Mouse (Mus musculus): ENCODE measurements around the gene Lrrc31.

Lrrc31 gene

DNA sequence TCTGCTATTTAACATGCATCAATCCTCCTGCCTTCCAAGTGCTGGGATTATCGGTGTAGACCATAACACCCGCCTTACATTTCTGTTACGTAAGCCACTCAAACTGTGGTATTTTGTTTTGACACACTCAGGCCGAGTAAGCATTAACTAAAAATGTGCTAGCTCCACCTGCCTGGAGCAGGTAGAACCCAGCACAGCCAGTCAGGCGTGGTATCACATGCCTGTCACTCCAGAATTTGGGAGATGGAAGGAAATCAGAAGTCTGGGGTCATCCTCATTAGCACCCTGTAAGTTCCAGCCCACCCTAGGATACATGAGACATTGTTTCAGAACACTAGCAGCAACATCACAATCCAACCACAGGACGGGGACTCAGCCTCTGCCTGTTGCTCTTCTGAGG is 10.5 kb upstream of the Lrrc31 start:
- no peak for TF ChIP-seq GATA4 (IDR thresholded peaks at IDR 0.05; ENCODE audit: insufficient replicate concordance, low read length)

DNA sequence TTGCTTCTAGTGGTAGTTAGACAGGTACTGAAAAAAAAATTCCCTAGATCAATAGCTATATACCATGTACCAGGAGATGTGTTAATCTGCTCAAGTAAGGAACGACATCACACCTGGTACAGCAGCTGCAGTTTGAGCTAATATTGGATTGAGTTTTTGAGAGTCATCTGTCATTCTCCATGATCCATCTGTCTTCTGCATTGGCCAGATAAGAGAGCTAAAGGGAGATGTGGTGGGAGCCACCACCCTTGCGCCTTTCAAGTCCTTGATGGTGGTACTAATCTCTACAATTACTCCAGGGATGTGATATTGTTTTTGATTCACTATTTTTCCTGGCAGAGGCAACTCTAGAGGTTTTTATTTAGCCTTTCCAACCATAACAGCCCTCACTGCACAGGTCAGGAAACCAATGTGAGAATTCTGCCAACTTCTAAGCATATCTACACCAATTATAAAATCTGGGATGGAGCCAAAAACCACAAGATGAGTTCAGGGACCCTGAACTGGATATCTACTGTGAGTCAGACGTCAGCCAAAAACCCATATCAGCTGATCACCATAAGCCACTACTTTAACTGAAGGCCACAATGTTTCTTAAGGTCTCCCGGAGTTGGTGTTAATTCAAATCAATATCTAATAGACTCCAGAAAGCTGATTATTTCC is 7.1 kb upstream of the Lrrc31 start:
- no peak for TF ChIP-seq GATA4 (IDR thresholded peaks at IDR 0.05; ENCODE audit: insufficient replicate concordance, low read length)

DNA sequence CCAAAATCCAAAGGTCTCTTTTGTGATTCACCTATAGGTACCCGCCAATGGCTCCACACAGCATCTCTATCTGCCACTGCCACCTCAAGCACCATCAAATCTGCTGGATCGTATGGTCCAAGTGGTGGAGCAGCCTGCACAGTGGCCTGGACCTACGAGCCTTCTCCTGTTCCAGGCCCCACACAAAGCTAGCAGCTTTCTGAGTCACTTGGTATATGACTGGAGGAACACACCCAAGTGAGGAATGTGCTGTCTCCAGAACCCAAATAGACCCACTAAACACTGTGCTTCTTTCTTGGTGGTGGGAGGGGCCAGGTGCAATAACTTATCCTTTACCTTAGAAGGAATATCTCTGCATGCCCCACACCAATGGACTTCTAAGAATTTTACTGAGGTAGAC is 6.3 kb upstream of the Lrrc31 start:
- no peak for TF ChIP-seq GATA4 (IDR thresholded peaks at IDR 0.05; ENCODE audit: insufficient replicate concordance, low read length)

DNA sequence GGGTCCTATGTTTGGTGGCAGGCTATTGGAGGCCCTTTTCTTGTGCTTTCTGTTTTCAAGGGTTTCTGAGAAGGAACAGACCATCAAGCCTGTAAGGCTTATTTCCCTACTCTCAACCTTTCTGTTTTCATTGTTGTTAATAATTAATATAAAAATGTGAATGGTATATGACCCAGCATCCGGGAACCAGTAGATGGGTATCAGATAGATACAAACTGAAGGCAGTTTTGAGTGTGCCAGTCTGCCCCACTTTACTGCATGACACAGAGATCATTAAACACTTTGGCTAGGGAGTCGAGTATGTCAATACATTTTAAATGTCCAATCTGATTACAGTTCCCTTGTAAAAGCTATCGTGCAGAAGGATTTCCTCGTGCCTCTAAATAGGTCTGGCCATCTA is 1.8 kb downstream of the Lrrc31 start:
- no peak for TF ChIP-seq GATA4 (IDR thresholded peaks at IDR 0.05; ENCODE audit: insufficient replicate concordance, low read length)

DNA sequence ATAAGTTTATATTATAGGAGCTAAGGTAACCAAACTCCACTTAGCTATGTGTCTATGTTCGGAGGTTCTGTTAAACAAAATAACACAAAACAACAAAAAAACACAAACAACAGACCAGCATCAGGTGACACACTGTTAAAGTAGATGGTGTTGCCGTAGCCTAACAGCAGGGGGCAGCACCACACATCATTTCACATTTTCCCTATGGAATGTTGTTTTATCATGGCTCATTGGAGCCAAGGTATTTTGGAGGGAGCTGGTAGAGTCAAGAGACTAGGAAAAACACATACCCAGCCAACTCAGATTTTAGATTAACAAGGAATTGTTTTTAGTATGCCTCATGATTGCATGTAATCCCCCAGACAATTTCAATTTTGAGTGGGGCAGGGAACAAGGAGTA is 3.3 kb downstream of the Lrrc31 start:
- no peak for TF ChIP-seq GATA4 (IDR thresholded peaks at IDR 0.05; ENCODE audit: insufficient replicate concordance, low read length)

DNA sequence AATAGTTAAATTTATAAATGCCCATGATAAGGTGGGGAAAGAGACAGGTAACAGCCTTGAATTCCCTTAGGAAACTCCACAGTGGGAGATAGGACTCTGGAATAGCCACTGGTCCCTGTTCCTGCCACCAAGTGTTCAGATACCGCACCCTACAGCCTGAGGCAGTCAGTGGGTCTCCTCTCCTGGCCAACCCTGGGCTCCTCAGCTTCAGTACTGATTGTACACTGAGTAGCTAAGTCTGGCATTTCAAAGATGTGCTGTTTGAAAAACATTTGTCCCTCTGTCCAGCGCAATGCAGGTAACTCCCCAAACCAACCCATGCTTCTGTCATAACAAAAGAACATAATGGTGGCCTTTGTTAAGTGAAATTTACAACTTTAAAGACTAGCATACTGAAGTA is 4.0 kb downstream of the Lrrc31 start:
- TF ChIP-seq GATA4 (IDR thresholded peaks at IDR 0.05; ENCODE audit: insufficient replicate concordance, low read length) = no peak

DNA sequence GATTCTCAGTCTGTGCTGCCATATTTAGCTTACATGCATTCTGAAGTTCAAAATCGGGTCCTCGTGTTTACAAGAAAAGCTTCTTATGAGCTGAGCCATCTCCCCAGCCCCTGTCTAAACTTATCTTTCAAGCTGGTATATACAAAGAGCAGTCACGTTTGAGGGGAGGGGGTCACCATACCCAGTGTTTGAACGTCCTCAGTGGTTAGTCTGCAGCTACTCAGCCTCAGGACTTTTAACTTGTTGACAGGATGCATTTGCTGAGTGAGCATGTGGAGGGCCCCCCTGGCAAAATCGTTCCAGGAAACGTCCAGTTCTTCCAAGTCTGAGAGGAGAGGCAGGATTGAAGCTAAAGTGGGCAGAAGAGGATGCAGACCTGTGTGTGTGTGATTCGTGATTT is 8.7 kb downstream of the Lrrc31 start:
- TF ChIP-seq GATA4 (IDR thresholded peaks at IDR 0.05; ENCODE audit: insufficient replicate concordance, low read length) = no peak

DNA sequence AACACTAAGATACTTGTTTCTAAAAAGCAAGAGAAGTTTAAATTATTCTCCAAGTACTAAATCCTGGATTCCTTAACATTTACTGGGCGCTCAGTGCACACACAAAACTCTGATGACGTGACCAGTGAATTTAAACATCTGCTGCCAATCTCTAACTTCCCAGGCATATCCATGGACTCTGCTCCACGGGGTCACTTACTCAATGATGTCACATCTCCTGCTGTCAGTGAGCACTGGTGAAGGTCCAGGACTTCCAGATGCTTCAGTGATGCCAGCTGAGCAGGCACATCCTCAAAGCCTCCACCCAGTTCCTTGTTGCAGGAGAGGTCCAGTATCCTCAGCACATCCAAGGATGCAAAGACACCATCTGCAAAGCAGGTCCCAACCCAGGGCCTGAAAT is 12.4 kb downstream of the Lrrc31 start:
- TF ChIP-seq GATA4 (IDR thresholded peaks at IDR 0.05; ENCODE audit: insufficient replicate concordance, low read length) = no peak

DNA sequence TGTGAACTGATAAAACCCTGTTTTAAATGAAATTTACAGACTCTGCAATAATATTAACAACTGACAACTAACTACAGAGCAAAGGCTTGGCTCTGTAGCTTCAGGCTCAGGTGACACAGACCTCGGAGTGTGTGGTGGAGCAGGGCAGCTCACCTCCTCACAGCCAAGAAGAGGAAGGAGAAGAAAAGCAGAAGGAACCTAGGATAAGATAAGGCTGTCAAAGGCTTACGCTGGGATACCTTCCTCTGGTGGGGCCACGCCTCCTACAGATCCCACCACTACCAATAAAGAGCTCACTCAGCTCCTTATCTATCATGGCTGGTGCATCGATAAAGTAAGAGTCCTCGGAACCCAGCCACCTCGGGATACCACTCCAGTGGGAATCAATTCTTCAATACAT is 16.5 kb downstream of the Lrrc31 start:
- no peak for TF ChIP-seq GATA4 (IDR thresholded peaks at IDR 0.05; ENCODE audit: insufficient replicate concordance, low read length)

DNA sequence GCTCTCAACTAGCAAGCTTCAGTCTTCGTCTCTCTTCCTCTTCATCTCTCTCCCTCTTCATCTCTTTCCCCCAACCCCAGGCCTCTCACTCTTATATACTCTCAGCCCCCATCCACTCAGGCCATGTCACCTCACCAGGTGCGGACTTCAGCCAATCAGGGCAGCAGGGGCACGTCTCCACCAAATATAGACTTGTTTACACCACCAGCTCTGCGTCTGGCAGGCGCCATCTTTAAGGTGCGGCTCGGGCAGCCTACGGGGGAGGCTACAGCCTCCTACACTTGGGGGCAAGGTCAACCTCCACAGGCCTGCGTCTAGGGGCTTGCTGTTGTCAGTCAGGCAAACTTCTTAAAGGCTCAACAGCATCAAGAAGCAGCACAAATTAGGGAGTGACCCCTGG is 41.2 kb downstream of the Lrrc31 start:
- no peak for TF ChIP-seq GATA4 (IDR thresholded peaks at IDR 0.05; ENCODE audit: insufficient replicate concordance, low read length)

DNA sequence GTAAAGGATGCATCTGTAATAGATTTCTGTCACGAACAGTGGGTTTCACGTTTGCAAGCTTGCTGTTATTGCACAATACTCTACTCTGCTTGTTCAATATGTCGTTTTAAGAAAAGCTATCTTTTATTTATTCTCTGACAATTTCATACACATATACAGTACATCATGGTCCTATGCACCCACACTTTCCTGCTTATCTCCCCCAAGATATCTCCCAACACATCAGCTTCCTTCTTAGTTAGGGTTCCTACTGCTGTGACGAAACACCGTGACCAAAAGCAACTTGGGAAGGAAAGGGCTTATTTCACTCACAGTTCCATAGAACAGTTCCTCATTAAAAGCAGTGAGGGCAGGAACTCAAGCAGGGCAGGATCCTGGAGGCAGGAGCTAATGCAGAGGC is 43.7 kb downstream of the Lrrc31 start:
- TF ChIP-seq GATA4 (IDR thresholded peaks at IDR 0.05; ENCODE audit: insufficient replicate concordance, low read length) = no peak

DNA sequence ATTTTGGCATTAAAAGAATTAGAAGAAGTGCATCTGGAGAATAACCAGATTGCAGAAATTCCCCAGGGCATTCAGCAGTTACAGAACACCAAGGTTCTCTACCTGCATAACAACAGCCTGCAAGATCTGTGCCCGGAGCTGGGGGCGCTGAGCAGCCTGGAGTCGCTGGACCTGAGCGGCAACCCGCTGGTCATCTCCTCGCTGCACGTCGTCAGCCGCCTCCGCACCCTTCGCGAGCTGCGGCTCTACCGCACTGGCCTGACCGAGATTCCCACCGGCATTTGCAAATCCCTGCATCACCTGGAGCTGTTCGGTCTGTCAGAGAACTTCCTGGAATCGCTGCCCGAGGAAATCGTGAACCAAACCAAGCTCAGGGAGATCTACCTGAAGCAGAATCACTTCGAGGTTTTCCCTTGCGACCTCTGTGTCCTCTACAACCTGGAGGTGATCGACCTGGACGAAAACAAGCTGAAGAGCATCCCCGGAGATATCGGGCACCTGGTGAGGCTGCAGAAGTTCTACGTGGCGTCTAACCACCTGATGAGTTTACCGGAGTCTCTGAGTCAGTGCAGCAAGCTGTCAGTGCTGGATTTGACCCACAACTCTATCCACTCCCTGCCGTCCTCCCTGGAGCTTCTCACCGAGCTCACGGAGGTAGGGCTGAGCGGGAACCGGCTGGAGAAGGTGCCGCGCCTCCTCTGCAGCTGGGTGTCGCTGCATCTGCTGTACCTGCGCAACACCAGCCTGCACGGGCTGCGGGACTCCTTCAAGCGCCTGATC is 49.4 kb downstream of the Lrrc31 start:
- no peak for TF ChIP-seq GATA4 (IDR thresholded peaks at IDR 0.05; ENCODE audit: insufficient replicate concordance, low read length)

DNA sequence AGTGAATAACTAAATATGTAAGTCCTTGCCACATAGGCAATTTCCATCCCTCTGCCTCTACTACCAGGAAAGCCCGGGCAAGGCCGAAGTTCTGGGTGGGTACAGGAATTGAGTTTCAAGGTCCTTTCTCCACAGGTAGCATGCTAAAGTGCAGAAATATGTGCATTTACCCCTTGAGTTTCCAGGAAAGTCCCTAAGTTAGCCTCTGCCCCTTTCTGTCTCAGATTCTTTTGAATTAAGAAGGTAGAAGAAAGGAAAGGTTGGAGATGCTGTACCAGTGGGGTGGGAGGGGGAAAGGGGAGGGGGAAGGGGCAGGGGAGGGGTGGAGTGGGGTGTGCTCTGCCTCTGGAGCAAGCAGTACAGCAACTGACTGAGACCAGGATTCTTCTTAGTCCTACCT is 51.2 kb downstream of the Lrrc31 start:
- no peak for TF ChIP-seq GATA4 (IDR thresholded peaks at IDR 0.05; ENCODE audit: insufficient replicate concordance, low read length)

DNA sequence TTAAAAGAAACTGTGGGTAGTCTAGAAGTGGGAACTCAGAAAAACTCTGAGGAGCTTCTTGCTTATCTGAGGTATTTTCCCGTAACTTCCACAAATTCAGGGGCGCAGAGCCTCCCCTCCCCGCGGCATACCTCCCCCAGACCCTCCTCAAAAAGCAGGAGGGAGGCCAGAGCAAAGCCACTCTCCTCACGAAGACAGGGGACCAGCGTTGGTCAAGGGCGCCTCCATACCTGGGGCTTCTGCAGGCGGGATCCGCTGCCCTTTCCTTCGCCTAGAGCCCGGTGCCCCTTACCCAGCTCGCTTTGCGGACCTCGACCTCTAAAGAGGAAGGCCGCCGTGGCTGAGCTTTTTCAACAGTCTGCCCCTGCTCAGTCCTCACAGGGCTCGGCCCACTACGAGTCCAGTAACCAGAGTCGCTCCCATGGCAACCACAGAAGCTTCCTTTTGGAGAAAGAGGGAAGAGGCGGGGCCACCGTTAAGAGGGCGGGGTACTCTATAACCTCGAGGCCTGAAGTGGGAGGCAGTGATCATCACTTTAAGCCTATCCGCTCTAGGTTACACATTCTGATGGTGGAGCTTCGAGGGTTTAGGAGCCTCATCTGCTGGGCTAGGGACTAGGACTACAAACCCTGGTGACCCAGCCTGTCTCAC is 52.1 kb downstream of the Lrrc31 start, which contains the start of gene Lrrc34:
Gene Lrrc34, minus strand, starts transcription at position 430 of the 651 bp plus-strand sequence.
- TF ChIP-seq GATA4 (IDR thresholded peaks at IDR 0.05; ENCODE audit: insufficient replicate concordance, low read length) = no peak

DNA sequence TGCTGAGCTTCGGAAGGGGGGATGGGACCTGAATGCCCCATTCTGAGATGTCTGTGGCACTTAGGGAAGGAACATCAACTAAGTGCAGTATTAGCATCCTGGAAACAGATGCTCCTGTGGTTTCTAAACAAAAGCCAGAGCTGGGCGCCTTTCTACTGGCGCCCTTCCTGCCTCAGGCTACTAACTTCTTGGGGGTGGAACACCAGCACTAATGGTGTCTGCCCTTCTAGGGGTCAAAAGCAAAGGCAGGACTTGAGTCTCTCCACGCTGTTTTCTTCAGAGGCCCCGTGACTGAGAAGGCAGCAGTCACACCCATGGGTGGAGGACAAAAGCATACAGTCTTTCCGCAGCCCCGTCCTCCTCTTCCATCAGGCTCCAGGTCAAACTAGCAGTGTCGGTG is 52.9 kb downstream of the Lrrc31 start:
- no peak for TF ChIP-seq GATA4 (IDR thresholded peaks at IDR 0.05; ENCODE audit: insufficient replicate concordance, low read length)

DNA sequence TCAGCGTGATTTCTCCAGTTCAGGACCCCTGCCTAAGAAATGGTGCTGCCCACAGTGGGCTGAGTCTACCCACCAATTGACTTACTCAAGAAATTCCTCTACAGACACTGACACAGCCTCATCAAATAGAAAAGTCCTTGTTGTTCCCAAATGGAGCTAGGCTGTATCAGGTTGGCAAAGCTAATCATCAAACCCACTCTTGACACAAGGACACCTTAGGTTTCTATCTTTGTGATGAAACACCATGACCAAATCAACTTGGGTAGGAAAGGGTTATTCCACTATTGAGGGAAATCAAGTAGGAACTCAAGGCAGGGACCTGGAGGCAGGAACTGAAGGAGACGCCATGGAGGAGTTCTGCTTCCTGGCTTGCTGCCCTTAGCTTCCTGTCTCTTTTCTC is 55.4 kb downstream of the Lrrc31 start, which contains the start of gene Lrriq4:
Gene Lrriq4, plus strand, starts transcription at position 301 of the 400 bp plus-strand sequence.
- TF ChIP-seq GATA4 (IDR thresholded peaks at IDR 0.05; ENCODE audit: insufficient replicate concordance, low read length) = no peak

Data from liver, adult (tissue).